Mouse (Mus musculus): ENCODE results near the gene Gm17359. TPM values are rescaled to one million over a fixed set of nuclear protein-coding genes. Genes with fewer than 3 reads are reported as not detected.
A peak's percentile ranks its signal among the peaks of the same experiment; 100 is the strongest.

Gm17359 gene
- total and polyA plus RNA-seq, 2 experiments from 2014 or later, result not detected

DNA sequence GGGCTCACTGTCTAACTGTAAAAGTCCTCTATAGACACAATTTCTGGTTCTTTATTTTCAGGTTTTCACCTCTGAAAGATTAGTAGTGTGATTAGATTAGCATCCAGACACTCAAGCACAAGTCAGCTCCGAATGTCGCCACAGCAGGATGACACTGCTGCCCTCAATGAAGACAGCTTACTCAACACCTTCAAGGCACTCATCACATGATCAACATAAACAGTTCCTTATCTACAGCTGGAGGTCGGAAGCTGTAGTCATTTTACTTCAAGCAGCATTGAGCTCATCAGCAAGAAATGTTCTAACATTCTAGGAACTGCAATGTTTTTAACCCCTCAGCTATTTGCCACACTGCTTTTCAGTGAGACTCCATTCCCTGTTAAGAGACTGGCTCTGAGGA lies 155.2 kb downstream of the Gm17359 start:
- no peak for TF ChIP-seq CTCF (IDR thresholded peaks at IDR 0.05; ENCODE audit: low read depth)
- WGBS, result 91% methylated on average over 3 of the region's 3 CpGs
- H3K4me3 ChIP-seq (ENCODE audit: low read depth, low read length), result no peak overlapping the region
- H3K36me3 ChIP-seq (ENCODE audit: insufficient read depth), result peaks cover 53% of the 10 kb centered on the region
- H3K27ac ChIP-seq (ENCODE audit: low read depth, low read length), result no peak overlapping the region
- DNase-seq, result no peak
- H3K27me3 ChIP-seq (ENCODE audit: insufficient read depth, low read length), result no peaks in the 10 kb centered on the region
- no peaks in the 10 kb centered on the region for H3K4me1 ChIP-seq (ENCODE audit: insufficient read depth)
- H3K9ac ChIP-seq, result no peak overlapping the region
- ATAC-seq, result no peak
- no peaks in the 10 kb centered on the region for H3K9me3 ChIP-seq (ENCODE audit: low read length)
- H3K4me2 ChIP-seq (ENCODE audit: low read depth), result no peak overlapping the region

- no peaks in the 10 kb centered on the region for H3K4me1 ChIP-seq (ENCODE audit: insufficient read depth)
- 97% methylated on average over 10 of the region's 10 CpGs for WGBS
- H3K36me3 ChIP-seq (ENCODE audit: insufficient read depth), result peaks cover 44% of the 10 kb centered on the region
- H3K9me3 ChIP-seq (ENCODE audit: low read length), result no peaks in the 10 kb centered on the region
- no peak for TF ChIP-seq CTCF (IDR thresholded peaks at IDR 0.05; ENCODE audit: low read depth)
- no peak for ATAC-seq
- DNase-seq, result no peak
- H3K4me2 ChIP-seq (ENCODE audit: low read depth), result no peak overlapping the region
- no peak overlapping the region for H3K27ac ChIP-seq (ENCODE audit: low read depth, low read length)
- H3K27me3 ChIP-seq (ENCODE audit: insufficient read depth, low read length), result no peaks in the 10 kb centered on the region
- no peak overlapping the region for H3K9ac ChIP-seq
- no peak overlapping the region for H3K4me3 ChIP-seq (ENCODE audit: low read depth, low read length)
Measured at GRCm38 (mm10) chr3:79493064-79493463, 156.6 kb downstream of the Gm17359 start.

GRCm38 (mm10) chr3:79494028-79494427 lies 157.6 kb downstream of the Gm17359 start:
- Histone ChIP-seq H3K27ac (ENCODE audit: low read depth, low read length) (no peak overlapping the region), H3K27me3 (ENCODE audit: insufficient read depth, low read length) (no peaks in the 10 kb centered on the region), H3K36me3 (ENCODE audit: insufficient read depth) (peaks cover 34% of the 10 kb centered on the region), H3K9ac (no peak overlapping the region), H3K9me3 (ENCODE audit: low read length) (no peaks in the 10 kb centered on the region), H3K4me3 (ENCODE audit: low read depth, low read length) (no peak overlapping the region), H3K4me2 (ENCODE audit: low read depth) (no peak overlapping the region), H3K4me1 (ENCODE audit: insufficient read depth) (no peaks in the 10 kb centered on the region)
- DNase-seq (no peak), ATAC-seq (no peak)
- no peak for TF ChIP-seq CTCF (IDR thresholded peaks at IDR 0.05; ENCODE audit: low read depth)
- 72% methylated on average over 8 of the region's 8 CpGs for WGBS

GRCm38 (mm10) chr3:79495151-79495550 lies 158.7 kb downstream of the Gm17359 start:
- Histone ChIP-seq H3K27ac (ENCODE audit: low read depth, low read length) (no peak overlapping the region), H3K36me3 (ENCODE audit: insufficient read depth) (peaks cover 35% of the 10 kb centered on the region), H3K9ac (no peak overlapping the region), H3K4me2 (ENCODE audit: low read depth) (no peak overlapping the region), H3K27me3 (ENCODE audit: insufficient read depth, low read length) (no peaks in the 10 kb centered on the region), H3K4me3 (ENCODE audit: low read depth, low read length) (no peak overlapping the region), H3K4me1 (ENCODE audit: insufficient read depth) (no peaks in the 10 kb centered on the region), H3K9me3 (ENCODE audit: low read length) (no peaks in the 10 kb centered on the region)
- DNase-seq (peak; percentile 39), ATAC-seq (peak; percentile 60)
- 64% methylated on average over 7 of the region's 7 CpGs for WGBS
- peak; percentile 59 for TF ChIP-seq CTCF (IDR thresholded peaks at IDR 0.05; ENCODE audit: low read depth)

- ATAC-seq, result peak; percentile 28; the same call in 1 of the 2 replicates
- DNase-seq, result no peak
- 79% methylated on average over 6 of the region's 6 CpGs for WGBS
- H3K9me3 ChIP-seq (ENCODE audit: low read length), result no peaks in the 10 kb centered on the region
- H3K4me1 ChIP-seq (ENCODE audit: insufficient read depth), result no peaks in the 10 kb centered on the region
- no peak overlapping the region for H3K9ac ChIP-seq
- no peak overlapping the region for H3K27ac ChIP-seq (ENCODE audit: low read depth, low read length)
- H3K4me3 ChIP-seq (ENCODE audit: low read depth, low read length), result no peak overlapping the region
- peaks cover 34% of the 10 kb centered on the region for H3K36me3 ChIP-seq (ENCODE audit: insufficient read depth)
- H3K27me3 ChIP-seq (ENCODE audit: insufficient read depth, low read length), result no peaks in the 10 kb centered on the region
- no peak for TF ChIP-seq CTCF (IDR thresholded peaks at IDR 0.05; ENCODE audit: low read depth)
- no peak overlapping the region for H3K4me2 ChIP-seq (ENCODE audit: low read depth)
Measured at GRCm38 (mm10) chr3:79496668-79497067, 160.2 kb downstream of the Gm17359 start.

- Histone ChIP-seq H3K4me3 (ENCODE audit: low read depth, low read length) (no peak overlapping the region), H3K4me2 (ENCODE audit: low read depth) (no peak overlapping the region), H3K27ac (ENCODE audit: low read depth, low read length) (no peak overlapping the region), H3K36me3 (ENCODE audit: insufficient read depth) (peaks cover 13% of the 10 kb centered on the region), H3K9ac (no peak overlapping the region), H3K9me3 (ENCODE audit: low read length) (no peaks in the 10 kb centered on the region), H3K4me1 (ENCODE audit: insufficient read depth) (no peaks in the 10 kb centered on the region), H3K27me3 (ENCODE audit: insufficient read depth, low read length) (no peaks in the 10 kb centered on the region)
- ATAC-seq (no peak), DNase-seq (no peak)
- WGBS, result 25% methylated on average over 10 of the region's 10 CpGs
- no peak for TF ChIP-seq CTCF (IDR thresholded peaks at IDR 0.05; ENCODE audit: low read depth)
Measured at GRCm38 (mm10) chr3:79500279-79500678, 163.8 kb downstream of the Gm17359 start.

DNA sequence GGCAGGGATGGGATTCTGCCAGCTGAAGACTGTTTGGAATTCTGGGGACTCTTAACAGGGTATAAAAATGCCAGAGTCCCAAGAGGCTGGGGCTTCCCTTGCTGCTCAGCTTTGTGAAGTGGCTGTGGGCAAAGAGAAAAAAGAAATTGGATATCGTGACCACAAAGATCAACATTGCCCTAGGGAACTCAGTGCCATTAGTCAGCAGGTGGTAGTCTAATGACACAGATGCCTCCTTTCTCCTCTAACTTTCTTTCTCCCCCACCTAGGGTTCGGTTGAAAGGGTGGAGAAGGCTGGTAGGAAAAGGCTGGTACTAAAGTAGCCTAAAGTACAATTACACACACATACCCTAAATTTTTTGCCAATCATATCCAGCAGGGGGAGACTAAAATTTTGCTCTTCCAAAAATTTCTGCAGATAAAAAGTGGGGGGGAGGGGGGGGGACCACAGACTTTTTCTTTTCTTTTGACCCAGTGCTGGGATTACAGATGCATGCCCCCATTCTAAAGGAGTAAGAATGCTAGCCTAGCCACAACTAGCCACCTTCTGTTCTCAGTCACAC lies 164.8 kb downstream of the Gm17359 start:
- no peaks in the 10 kb centered on the region for H3K9me3 ChIP-seq (ENCODE audit: low read length)
- H3K4me3 ChIP-seq (ENCODE audit: low read depth, low read length), result no peak overlapping the region
- H3K4me2 ChIP-seq (ENCODE audit: low read depth), result no peak overlapping the region
- WGBS, result 76% methylated on average over 2 of the region's 2 CpGs
- H3K4me1 ChIP-seq (ENCODE audit: insufficient read depth), result no peaks in the 10 kb centered on the region
- H3K27ac ChIP-seq (ENCODE audit: low read depth, low read length), result no peak overlapping the region
- 0 out of 2 replicates have a peak, but pooled peaks have one; percentile 14 for TF ChIP-seq CTCF (IDR thresholded peaks at IDR 0.05; ENCODE audit: low read depth)
- no peak overlapping the region for H3K9ac ChIP-seq
- peaks cover 16% of the 10 kb centered on the region; the same call in 1 of the 2 replicates for H3K36me3 ChIP-seq (ENCODE audit: insufficient read depth)
- no peaks in the 10 kb centered on the region for H3K27me3 ChIP-seq (ENCODE audit: insufficient read depth, low read length)
- ATAC-seq (no peak), DNase-seq (no peak)

Other genes with a start within 250 kb of the Gm17359 start
- gene Rapgef2, start 50.1 kb upstream of the Gm17359 start, total RNA-seq (2014; rRNA removed), result 46.9 and 61.5 TPM in 2 replicates
- gene Rapgef2, start 50.1 kb upstream of the Gm17359 start, polyA plus RNA-seq (2015; fragmentation: Nextera tagmentation; extraction: Ambion mirVana), result 5.4 and 8.9 TPM in 2 replicates
- gene Fnip2, start 231.1 kb downstream of the Gm17359 start, total RNA-seq (2014; rRNA removed), result 31.2 and 37.7 TPM in 2 replicates
- gene Fnip2, start 231.1 kb downstream of the Gm17359 start, polyA plus RNA-seq (2015; fragmentation: Nextera tagmentation; extraction: Ambion mirVana), result 3.1 and 5.1 TPM in 2 replicates